Mouse (Mus musculus): ENCODE results near the gene Mfge8. TPM values are rescaled to one million over a fixed set of nuclear protein-coding genes. Genes with fewer than 3 reads are reported as not detected.
A peak's percentile ranks its signal among the peaks of the same experiment; 100 is the strongest.

Gene Mfge8
- polyA plus RNA-seq, 1 experiment: not detected

DNA sequence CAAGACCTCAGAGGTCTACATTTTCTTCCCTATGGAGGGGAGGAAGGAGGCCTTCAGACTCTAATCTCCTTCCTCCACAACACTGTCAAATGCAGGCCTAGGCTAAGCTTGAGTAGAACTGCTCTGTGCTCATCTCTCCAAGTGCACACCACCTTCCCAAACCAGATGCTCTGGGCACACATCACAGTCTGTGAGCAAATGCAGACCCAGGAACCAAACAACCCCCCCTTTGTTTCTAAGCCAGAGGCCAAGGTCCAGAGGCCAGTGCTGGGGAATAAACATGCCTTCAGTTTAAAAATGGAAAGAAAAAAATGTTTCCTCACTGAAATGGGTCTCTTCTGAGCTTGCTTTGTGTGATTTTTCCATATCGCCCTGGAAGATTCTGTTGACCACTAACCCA lies 22.9 kb upstream of the Mfge8 start:
- WGBS: 72% methylated on average over 1 of the region's 1 CpGs
- TF ChIP-seq CTCF (IDR thresholded peaks at IDR 0.05; ENCODE audit: insufficient read depth, low read depth, low read length) (no peak), POLR2A (IDR thresholded peaks at IDR 0.05; ENCODE audit: insufficient read depth, low read depth, low read length) (no peak)
- Histone ChIP-seq H3K27ac (ENCODE audit: insufficient read depth, low read depth, low read length) (no peak overlapping the region), H3K4me3 (ENCODE audit: insufficient read depth, low read depth, low read length) (no peak overlapping the region), H3K4me1 (ENCODE audit: control insufficient read depth, insufficient read depth, low read length) (no peaks in the 10 kb centered on the region)

DNA sequence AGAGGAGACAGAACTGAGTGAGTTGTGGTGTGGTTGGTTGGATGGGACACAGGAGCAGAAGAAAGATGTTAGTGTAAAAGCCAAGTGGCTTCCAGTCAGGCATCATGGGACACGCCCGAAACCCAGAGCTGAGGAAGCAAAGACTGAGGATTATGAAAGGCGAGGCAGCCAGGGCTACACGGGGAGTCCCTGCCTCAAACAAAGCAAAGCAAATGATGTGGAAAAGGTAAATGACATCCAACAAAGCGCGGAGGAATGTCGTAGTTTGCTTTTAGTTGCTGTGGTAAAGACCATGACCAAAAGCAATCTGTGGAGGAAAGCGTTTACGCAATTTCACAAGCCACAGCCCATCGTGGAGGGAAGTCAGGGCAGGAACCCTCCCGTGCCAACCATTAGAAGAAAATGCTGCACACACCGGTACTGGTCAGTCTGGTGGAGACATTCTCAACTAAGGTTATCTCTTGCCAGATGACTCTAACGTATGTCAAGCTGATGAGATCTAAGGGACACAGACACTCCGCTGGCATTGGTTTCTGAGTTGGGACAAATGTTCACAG lies 18.2 kb upstream of the Mfge8 start:
- Histone ChIP-seq H3K27ac (ENCODE audit: insufficient read depth, low read depth, low read length) (no peak overlapping the region), H3K4me1 (ENCODE audit: control insufficient read depth, insufficient read depth, low read length) (no peaks in the 10 kb centered on the region), H3K4me3 (ENCODE audit: insufficient read depth, low read depth, low read length) (no peak overlapping the region)
- WGBS: 71% methylated on average over 14 of the region's 14 CpGs
- TF ChIP-seq CTCF (IDR thresholded peaks at IDR 0.05; ENCODE audit: insufficient read depth, low read depth, low read length) (no peak), POLR2A (IDR thresholded peaks at IDR 0.05; ENCODE audit: insufficient read depth, low read depth, low read length) (no peak)

DNA sequence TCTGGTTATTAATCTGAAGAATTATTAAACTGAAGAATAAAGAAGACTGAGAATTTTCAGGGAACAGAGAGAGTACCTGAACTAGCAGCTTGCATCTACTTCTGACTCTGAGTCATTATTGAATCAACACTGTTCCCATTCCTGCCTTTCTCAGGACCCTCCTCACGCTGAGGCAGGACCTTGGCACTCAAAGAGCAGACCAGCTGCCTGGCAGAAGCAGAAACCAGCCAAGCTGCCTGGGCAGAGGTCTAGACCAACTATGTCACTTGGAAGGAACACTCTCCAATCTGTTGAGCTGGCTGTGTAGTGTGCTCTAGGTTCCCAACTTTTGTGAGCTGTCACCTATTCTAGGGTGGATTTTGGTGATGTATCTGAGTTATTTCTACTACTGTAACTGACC lies 10.5 kb upstream of the Mfge8 start:
- 44% methylated on average over 1 of the region's 1 CpGs for WGBS
- TF ChIP-seq CTCF (IDR thresholded peaks at IDR 0.05; ENCODE audit: insufficient read depth, low read depth, low read length) (no peak), POLR2A (IDR thresholded peaks at IDR 0.05; ENCODE audit: insufficient read depth, low read depth, low read length) (no peak)

DNA sequence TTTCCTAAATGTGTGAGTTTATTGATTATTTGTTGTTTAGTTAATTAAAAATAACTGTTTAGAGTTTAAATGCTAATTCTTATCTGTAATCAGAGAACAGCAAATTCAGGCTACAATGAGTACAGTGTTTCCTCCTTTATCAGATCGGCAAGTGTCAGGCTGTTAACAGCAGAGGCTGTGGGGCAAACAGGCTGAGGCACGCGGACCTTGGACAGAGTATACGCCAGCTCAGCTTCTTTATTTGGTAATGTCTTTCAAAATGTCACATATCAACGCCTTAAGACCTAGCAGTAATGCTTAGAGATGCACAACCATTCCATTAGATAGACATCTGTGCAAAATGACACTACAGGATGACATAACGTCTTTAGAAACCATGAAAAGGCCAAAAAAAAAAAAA lies 662 bp upstream of the Mfge8 start:
- Histone ChIP-seq H3K4me3 (ENCODE audit: insufficient read depth, low read depth, low read length) (no peak overlapping the region), H3K4me1 (ENCODE audit: control insufficient read depth, insufficient read depth, low read length) (peaks cover 24% of the 10 kb centered on the region), H3K27ac (ENCODE audit: insufficient read depth, low read depth, low read length) (no peak overlapping the region)
- no peak for TF ChIP-seq CTCF (IDR thresholded peaks at IDR 0.05; ENCODE audit: insufficient read depth, low read depth, low read length)
- TF ChIP-seq POLR2A (IDR thresholded peaks at IDR 0.05; ENCODE audit: insufficient read depth, low read depth, low read length): no peak
- WGBS: 80% methylated on average over 6 of the region's 6 CpGs

More for the DNA sequence above, 10.5 kb upstream of the Mfge8 start:
- Histone ChIP-seq H3K4me1 (ENCODE audit: control insufficient read depth, insufficient read depth, low read length) (no peaks in the 10 kb centered on the region), H3K4me3 (ENCODE audit: insufficient read depth, low read depth, low read length) (no peak overlapping the region), H3K27ac (ENCODE audit: insufficient read depth, low read depth, low read length) (no peak overlapping the region)

DNA sequence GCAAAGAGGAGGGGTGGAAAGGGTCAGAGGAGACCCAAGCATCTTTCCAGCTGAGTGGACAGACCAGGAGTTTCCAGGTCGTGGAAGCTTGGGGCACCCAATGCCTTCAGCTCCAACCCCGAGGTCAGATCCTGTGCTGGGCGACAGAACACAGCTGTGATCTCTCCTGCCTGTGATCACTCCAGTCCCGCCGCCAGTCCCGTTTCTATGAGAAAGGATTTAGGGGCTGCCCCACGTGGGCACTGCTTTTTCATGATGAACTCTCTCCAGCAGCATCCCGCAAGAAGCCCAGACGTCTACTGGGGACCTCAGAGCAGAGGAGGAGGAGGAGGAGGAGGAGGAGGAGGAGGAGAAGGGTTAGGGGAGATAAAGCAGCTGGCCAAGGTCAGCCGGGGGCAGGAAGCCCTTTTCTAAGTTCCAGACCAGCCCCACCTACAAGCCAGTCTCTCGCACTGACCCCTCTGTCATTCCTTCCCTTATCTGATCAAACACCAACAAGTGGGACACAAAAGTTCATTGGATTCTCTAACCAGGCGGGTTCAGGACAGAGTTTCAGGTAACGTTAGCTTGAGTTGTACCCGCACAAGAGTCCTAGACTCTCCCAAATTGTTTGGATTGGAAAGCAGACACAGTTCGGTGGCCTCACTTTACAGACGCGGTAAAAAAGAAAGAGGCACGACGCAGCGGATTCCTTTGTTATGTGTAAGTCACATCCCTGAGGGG lies 768 bp downstream of the Mfge8 start:
- Histone ChIP-seq H3K27ac (ENCODE audit: insufficient read depth, low read depth, low read length) (no peak overlapping the region), H3K4me1 (ENCODE audit: control insufficient read depth, insufficient read depth, low read length) (peaks cover 24% of the 10 kb centered on the region), H3K4me3 (ENCODE audit: insufficient read depth, low read depth, low read length) (peak overlapping the region; percentile 52)
- TF ChIP-seq POLR2A (IDR thresholded peaks at IDR 0.05; ENCODE audit: insufficient read depth, low read depth, low read length): no peak
- TF ChIP-seq CTCF (IDR thresholded peaks at IDR 0.05; ENCODE audit: insufficient read depth, low read depth, low read length): no peak
- 18% methylated on average over 20 of the region's 20 CpGs for WGBS

DNA sequence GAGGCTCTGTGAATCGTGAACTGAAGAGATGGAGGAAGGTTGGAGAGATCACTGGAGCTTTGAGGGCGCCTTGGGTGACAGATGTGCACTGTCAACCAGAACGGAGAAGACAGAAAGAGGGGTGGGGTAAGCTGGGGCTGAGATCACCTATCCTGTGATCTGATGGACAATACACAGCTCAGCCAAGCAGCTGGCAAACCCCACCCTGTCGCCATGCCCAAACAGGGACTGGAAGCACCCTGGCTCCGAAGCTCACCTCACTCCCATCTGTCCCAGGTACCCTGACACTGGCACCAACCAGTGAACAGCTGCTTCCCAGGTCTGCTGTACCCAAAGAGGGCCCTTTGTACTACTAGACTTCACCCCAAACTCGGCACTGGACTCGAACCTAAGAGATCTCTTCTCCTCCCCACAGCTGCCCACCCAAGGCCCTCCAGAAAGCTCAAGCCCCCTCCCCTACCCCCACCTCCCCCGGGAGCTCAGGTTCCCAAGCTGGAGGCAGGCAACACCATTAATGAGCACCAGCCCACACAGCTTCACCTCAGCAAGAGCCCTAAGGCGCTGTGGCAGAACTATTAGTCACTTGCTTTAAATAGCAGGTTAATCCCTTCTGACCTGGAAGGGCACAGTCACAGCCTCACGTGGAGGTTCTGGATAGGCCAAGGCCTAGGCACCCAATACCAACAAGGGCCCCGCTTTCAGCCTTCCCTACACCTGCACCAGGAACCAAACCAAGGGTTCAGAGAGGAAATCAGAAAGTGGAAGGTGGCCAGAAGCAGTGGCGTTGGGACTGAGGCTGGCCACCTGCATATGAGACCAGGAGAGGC lies 1.6 kb downstream of the Mfge8 start:
- no peak overlapping the region for H3K27ac ChIP-seq (ENCODE audit: insufficient read depth, low read depth, low read length)
- 53% methylated on average over 12 of the region's 12 CpGs for WGBS
- H3K4me1 ChIP-seq (ENCODE audit: control insufficient read depth, insufficient read depth, low read length): peaks cover 24% of the 10 kb centered on the region
- no peak for TF ChIP-seq POLR2A (IDR thresholded peaks at IDR 0.05; ENCODE audit: insufficient read depth, low read depth, low read length)
- no peak for TF ChIP-seq CTCF (IDR thresholded peaks at IDR 0.05; ENCODE audit: insufficient read depth, low read depth, low read length)
- H3K4me3 ChIP-seq (ENCODE audit: insufficient read depth, low read depth, low read length): 0 out of 2 replicates have a peak overlapping the region, but pooled peaks have one; percentile 52

DNA sequence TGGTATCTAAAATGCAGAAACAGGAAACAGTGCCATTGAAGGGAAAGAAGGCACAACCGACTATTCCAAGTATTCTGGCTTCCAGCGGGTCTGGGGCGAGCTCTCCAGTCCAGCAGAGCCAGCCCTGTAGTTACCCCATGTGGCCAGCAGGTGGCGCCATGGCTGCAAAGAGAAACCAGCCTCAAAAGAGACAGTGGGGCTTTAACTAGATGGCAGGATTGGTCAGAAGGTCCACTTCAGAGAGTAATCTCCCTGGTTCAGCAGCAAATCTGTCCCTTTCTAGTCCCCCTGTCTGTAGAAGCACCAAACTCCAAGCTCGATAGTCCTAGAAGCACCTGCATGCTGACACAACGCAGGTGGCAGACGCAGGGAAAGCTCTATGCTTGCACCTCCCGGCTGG lies 8.0 kb downstream of the Mfge8 start:
- Histone ChIP-seq H3K27ac (ENCODE audit: insufficient read depth, low read depth, low read length) (no peak overlapping the region), H3K4me1 (ENCODE audit: control insufficient read depth, insufficient read depth, low read length) (peaks cover 2% of the 10 kb centered on the region; the same call in 1 of the 2 replicates), H3K4me3 (ENCODE audit: insufficient read depth, low read depth, low read length) (no peak overlapping the region)
- 28% methylated on average over 8 of the region's 8 CpGs for WGBS
- TF ChIP-seq POLR2A (IDR thresholded peaks at IDR 0.05; ENCODE audit: insufficient read depth, low read depth, low read length) (no peak), CTCF (IDR thresholded peaks at IDR 0.05; ENCODE audit: insufficient read depth, low read depth, low read length) (peak; percentile 91)

DNA sequence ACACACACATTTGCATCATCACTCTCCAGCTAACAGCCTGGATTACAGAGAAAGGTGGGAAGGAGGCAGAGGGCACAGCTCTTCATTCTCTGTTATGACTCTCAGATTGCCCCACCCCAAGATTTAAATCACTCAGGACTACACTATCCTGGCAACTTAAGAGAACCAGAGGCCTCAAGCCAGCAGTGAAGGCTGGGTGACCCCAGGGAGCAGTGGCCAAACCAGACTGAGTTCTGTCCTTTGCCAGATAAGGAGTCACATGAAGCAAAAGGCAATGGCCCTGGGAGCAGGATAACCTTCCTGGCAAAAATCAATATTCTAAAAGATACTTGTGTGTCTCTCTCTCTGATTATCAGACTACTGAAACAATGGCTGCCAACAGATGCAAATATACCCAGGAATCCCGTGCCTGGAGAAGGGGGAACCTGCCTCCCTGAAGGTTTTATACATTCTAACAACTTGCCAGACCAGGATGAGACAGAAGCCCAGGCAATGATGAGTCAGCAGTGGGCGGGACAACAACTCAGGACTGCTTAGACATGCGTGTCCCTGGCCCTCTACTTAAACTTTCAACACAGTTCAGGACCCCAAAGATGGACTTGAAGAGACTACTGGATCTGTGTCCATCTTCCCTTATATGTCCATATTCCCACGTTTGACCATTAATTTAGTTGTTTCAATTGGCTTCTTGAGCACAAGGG lies 8.8 kb downstream of the Mfge8 start:
- TF ChIP-seq CTCF (IDR thresholded peaks at IDR 0.05; ENCODE audit: insufficient read depth, low read depth, low read length) (no peak), POLR2A (IDR thresholded peaks at IDR 0.05; ENCODE audit: insufficient read depth, low read depth, low read length) (no peak)
- Histone ChIP-seq H3K4me3 (ENCODE audit: insufficient read depth, low read depth, low read length) (no peak overlapping the region), H3K4me1 (ENCODE audit: control insufficient read depth, insufficient read depth, low read length) (peaks cover 2% of the 10 kb centered on the region; the same call in 1 of the 2 replicates), H3K27ac (ENCODE audit: insufficient read depth, low read depth, low read length) (no peak overlapping the region)
- 59% methylated on average over 4 of the region's 4 CpGs for WGBS

Measured in olfactory bulb, adult 2 months (tissue).